Mouse (Mus musculus) hindbrain, embryonic 11.5 days (tissue): ENCODE measurements around the gene Hsdl1. TPM values are rescaled to one million over a fixed set of nuclear protein-coding genes. Genes with fewer than 3 reads are reported as not detected.

Source experiments
- ATAC-seq: fragments of 200-750 bp; cut with Nextera tagmentation; 2 replicates; pipeline ENCODE4 v1.8.0; 2017; ENCODE audit warnings: mild to moderate bottlenecking, moderate TSS enrichment, moderate library complexity; ENCODE audit not compliant: low FRiP score
- DNase-seq: peaks from one replicate; pipeline ENCODE4 v3.0.0-alpha.2; 2015; ENCODE audit warnings: low spot score
- H3K27ac ChIP-seq: fragments of 300-500 bp; sonication (generic); 2 replicates; pipeline ENCODE4 v1.5.1; 2014; ENCODE audit warnings: mild to moderate bottlenecking, low read depth, low read length
- H3K27me3 ChIP-seq: fragments of 300-500 bp; sonication (generic); 2 replicates; pipeline ENCODE4 v1.6.1; 2014; ENCODE audit warnings: mild to moderate bottlenecking, low read length, moderate library complexity, mixed read lengths; ENCODE audit not compliant: control insufficient read depth, insufficient read depth
- H3K36me3 ChIP-seq: fragments of 300-500 bp; sonication (generic); 2 replicates; pipeline ENCODE4 v1.6.1; 2014; ENCODE audit warnings: mild to moderate bottlenecking, low read length, moderate library complexity, mixed read lengths; ENCODE audit not compliant: control insufficient read depth, insufficient read depth
- H3K4me1 ChIP-seq: fragments of 300-500 bp; sonication (generic); replicated peaks from 2 replicates; pipeline ENCODE4 v1.6.1; 2014; ENCODE audit warnings: low read length, mixed read lengths; ENCODE audit not compliant: control insufficient read depth, insufficient read depth
- H3K4me2 ChIP-seq: fragments of 300-500 bp; sonication (generic); replicated peaks from 2 replicates; pipeline ENCODE4 v1.6.1; 2014; ENCODE audit warnings: mild to moderate bottlenecking, low read depth, low read length
- H3K4me3 ChIP-seq: fragments of 300-500 bp; sonication (generic); 2 replicates; pipeline ENCODE4 v1.5.1; 2014; ENCODE audit warnings: low read depth, low read length
- H3K9ac ChIP-seq: fragments of 300-500 bp; sonication (generic); 2 replicates; pipeline ENCODE4 v1.6.1; 2014; ENCODE audit warnings: low read depth, low read length
- H3K9me3 ChIP-seq: fragments of 300-500 bp; sonication (generic); 2 replicates; pipeline ENCODE4 v1.6.1; 2016; ENCODE audit warnings: low read length; ENCODE audit not compliant: control insufficient read depth
- WGBS: fragments of 180-500 bp; shearing (Covaris S2); extraction: QIAGEN DNeasy Blood & Tissue Kit; methylation state at CpG from one replicate; pipeline ENCODE4 v1.1.7; 2014; 5-methylcytosine and 5-hydroxymethylcytosine counted together
- polyA plus RNA-seq: library from polyadenylated mRNA; unstranded; fragments of >200 nt; fragmentation: Nextera tagmentation; extraction: Ambion mirVana; gene quantifications from 2 replicates; pipeline ENCODE4 v1.2.1, GENCODE M21; 2014

Gene Hsdl1
- polyA plus RNA-seq, 1 experiment from 2014 or later, result 76.9 TPM

DNA sequence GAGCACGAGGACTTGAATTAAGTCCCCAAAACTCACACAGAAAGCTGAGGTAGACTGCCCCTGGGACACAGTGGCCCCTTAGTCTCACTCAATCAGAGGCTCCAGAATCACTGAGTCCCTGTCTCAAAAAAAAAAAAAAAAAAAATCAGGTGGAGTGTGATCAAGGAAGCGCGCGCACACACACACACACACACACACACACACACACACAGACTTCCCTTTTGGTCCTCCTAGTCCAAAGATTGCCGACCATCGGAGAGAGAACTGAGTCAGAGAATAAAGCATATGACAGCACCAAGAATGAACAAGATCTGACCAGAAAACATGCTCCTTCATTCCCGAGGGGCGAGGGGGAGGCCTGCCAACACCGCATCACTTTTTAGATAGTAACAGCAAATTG, 17.9 kb downstream of the Hsdl1 start:
- no peak for ATAC-seq
- Histone ChIP-seq H3K9me3 (no peaks in the 10 kb centered on the region), H3K36me3 (no peaks in the 10 kb centered on the region), H3K4me3 (peak overlapping the region; percentile 51; the same call in 1 of the 2 replicates), H3K27ac (no peak overlapping the region), H3K27me3 (no peaks in the 10 kb centered on the region), H3K4me1 (peaks cover 4% of the 10 kb centered on the region), H3K9ac (peak overlapping the region; percentile 68; the same call in 1 of the 2 replicates), H3K4me2 (peak overlapping the region; percentile 58; the same call in 1 of the 2 replicates)
- DNase-seq, result no peak
- WGBS, result 88% methylated on average over 9 of the region's 9 CpGs

- Histone ChIP-seq H3K27ac (no peak overlapping the region), H3K36me3 (no peaks in the 10 kb centered on the region), H3K27me3 (no peaks in the 10 kb centered on the region), H3K9ac (no peak overlapping the region), H3K9me3 (no peaks in the 10 kb centered on the region), H3K4me1 (peaks cover 4% of the 10 kb centered on the region), H3K4me3 (no peak overlapping the region), H3K4me2 (no peak overlapping the region)
- ATAC-seq (no peak), DNase-seq (no peak)
- WGBS, result 92% methylated on average over 6 of the region's 6 CpGs
These were observed 19.1 kb downstream of the Hsdl1 start for GRCm38 (mm10) chr8:119555861-119556260.

DNA sequence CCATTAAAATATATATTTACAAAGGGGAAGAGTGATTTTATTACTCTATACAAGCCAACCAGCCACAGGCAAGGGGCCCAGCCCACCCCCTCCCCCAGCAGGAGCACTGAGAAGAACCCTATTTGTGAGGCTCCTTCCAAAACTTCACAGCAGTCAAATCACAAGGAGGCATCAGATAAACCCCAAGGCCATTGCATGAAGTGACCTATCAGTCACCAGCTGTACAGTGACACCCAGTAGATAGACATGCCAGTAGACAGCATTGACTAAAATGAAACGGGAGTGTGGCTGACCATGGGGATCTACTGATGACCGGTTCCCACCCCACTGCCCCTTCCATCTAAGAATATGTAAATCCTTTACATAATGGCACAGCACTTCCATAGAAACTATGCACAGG, 22.0 kb downstream of the Hsdl1 start:
- H3K4me1 ChIP-seq, result peaks cover 4% of the 10 kb centered on the region
- no peak overlapping the region for H3K27ac ChIP-seq
- no peaks in the 10 kb centered on the region for H3K27me3 ChIP-seq
- H3K9ac ChIP-seq, result no peak overlapping the region
- DNase-seq, result no peak
- H3K36me3 ChIP-seq, result no peaks in the 10 kb centered on the region
- 65% methylated on average over 2 of the region's 2 CpGs for WGBS
- no peaks in the 10 kb centered on the region for H3K9me3 ChIP-seq
- H3K4me2 ChIP-seq, result no peak overlapping the region
- ATAC-seq, result no peak
- no peak overlapping the region for H3K4me3 ChIP-seq

- H3K4me3 ChIP-seq, result no peak overlapping the region
- no peaks in the 10 kb centered on the region for H3K9me3 ChIP-seq
- ATAC-seq, result no peak
- no peak overlapping the region for H3K27ac ChIP-seq
- H3K36me3 ChIP-seq, result no peaks in the 10 kb centered on the region
- no peaks in the 10 kb centered on the region for H3K4me1 ChIP-seq
- H3K27me3 ChIP-seq, result no peaks in the 10 kb centered on the region
- no peak overlapping the region for H3K9ac ChIP-seq
- DNase-seq, result no peak
- H3K4me2 ChIP-seq, result no peak overlapping the region
- WGBS, result 87% methylated on average over 7 of the region's 7 CpGs
These were observed 26.3 kb downstream of the Hsdl1 start for GRCm38 (mm10) chr8:119548560-119549113.

DNA sequence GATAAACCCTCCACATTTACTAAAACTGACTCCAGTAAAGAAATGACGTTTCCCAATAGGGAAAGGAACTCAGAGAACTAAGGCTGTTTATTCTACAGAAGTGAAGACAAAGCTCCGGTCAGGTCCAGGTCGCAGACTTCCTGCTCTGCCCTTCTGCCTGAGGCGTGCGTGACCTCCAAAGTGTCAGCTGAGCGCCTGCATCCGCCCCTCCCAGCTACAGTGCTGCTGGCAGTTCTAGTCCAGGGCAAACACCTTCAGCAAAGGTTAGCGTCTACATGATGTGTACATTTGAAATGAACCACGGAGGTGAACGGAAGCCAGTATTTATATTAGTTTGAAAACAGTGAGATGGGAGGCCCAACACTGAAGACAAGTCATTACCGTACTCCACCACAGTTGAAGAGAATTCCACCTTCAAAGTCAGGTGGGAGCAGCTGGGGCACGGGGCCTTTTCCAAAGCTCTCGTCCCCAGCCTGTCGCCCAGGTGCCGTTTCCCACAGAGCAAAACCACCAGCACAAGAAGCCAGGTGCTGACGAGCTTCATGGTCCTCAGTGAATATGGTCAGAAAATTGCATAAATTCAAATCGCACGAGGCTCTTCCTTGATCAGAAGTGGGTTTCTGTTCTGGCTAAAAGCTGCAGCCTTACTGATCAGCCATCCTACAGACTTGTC, 27.8 kb downstream of the Hsdl1 start:
- Histone ChIP-seq H3K36me3 (no peaks in the 10 kb centered on the region), H3K27me3 (no peaks in the 10 kb centered on the region), H3K9me3 (no peaks in the 10 kb centered on the region), H3K4me3 (no peak overlapping the region), H3K4me2 (no peak overlapping the region), H3K27ac (no peak overlapping the region), H3K4me1 (no peaks in the 10 kb centered on the region), H3K9ac (no peak overlapping the region)
- DNase-seq (no peak), ATAC-seq (no peak)
- 87% methylated on average over 18 of the region's 18 CpGs for WGBS

DNA sequence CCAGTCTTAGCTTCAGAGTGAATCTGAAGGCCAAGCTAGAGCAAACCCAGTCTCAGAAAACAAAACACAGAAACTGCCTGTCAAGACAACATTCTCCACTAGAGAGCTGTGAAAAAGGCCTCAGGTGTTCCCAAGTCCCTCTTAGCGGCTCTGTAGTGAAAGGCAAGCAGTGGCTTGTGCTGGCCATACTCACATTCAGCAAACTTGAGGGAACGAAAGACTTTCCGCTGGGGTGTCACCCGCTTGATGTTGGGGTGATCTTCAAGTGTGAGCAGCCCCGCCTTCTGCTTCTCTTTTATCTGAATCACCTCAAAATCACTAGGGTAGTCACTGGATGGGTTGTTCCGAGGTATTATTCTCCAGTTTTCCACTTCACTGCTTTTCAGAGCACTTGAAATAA, 29.2 kb downstream of the Hsdl1 start:
- no peak overlapping the region for H3K4me3 ChIP-seq
- H3K9ac ChIP-seq, result no peak overlapping the region
- peaks cover 9% of the 10 kb centered on the region; the same call in 1 of the 2 replicates for H3K36me3 ChIP-seq
- H3K27ac ChIP-seq, result no peak overlapping the region
- H3K9me3 ChIP-seq, result no peaks in the 10 kb centered on the region
- no peaks in the 10 kb centered on the region for H3K27me3 ChIP-seq
- no peak overlapping the region for H3K4me2 ChIP-seq
- DNase-seq (no peak), ATAC-seq (no peak)
- 95% methylated on average over 6 of the region's 6 CpGs for WGBS
- no peaks in the 10 kb centered on the region for H3K4me1 ChIP-seq

GRCm38 (mm10) chr8:119545180-119545579, 29.8 kb downstream of the Hsdl1 start:
- WGBS, result 83% methylated on average over 6 of the region's 6 CpGs
- H3K36me3 ChIP-seq, result peaks cover 9% of the 10 kb centered on the region; the same call in 1 of the 2 replicates
- H3K4me1 ChIP-seq, result no peaks in the 10 kb centered on the region

GRCm38 (mm10) chr8:119544606-119545005, 30.4 kb downstream of the Hsdl1 start:
- Histone ChIP-seq H3K27me3 (no peaks in the 10 kb centered on the region), H3K4me1 (no peaks in the 10 kb centered on the region), H3K4me3 (no peak overlapping the region), H3K36me3 (peaks cover 9% of the 10 kb centered on the region; the same call in 1 of the 2 replicates), H3K4me2 (no peak overlapping the region), H3K9ac (no peak overlapping the region), H3K9me3 (no peaks in the 10 kb centered on the region), H3K27ac (no peak overlapping the region)
- WGBS, result 88% methylated on average over 3 of the region's 3 CpGs
- no peak for DNase-seq
- no peak for ATAC-seq

More at GRCm38 (mm10) chr8:119545180-119545579, 29.8 kb downstream of the Hsdl1 start:
- Histone ChIP-seq H3K4me2 (no peak overlapping the region), H3K9ac (no peak overlapping the region), H3K27ac (no peak overlapping the region), H3K9me3 (no peaks in the 10 kb centered on the region), H3K27me3 (no peaks in the 10 kb centered on the region), H3K4me3 (no peak overlapping the region)
- ATAC-seq, result no peak
- no peak for DNase-seq

GRCm38 (mm10) chr8:119531973-119532372, 43.0 kb downstream of the Hsdl1 start:
- Histone ChIP-seq H3K4me1 (no peaks in the 10 kb centered on the region), H3K9me3 (no peaks in the 10 kb centered on the region), H3K27ac (no peak overlapping the region), H3K4me3 (no peak overlapping the region), H3K27me3 (no peaks in the 10 kb centered on the region), H3K4me2 (no peak overlapping the region), H3K9ac (no peak overlapping the region), H3K36me3 (0 out of 2 replicates have a peak, but pooled peaks cover 4% of the 10 kb centered on the region)
- ATAC-seq, result no peak
- WGBS, result 89% methylated on average over 9 of the region's 9 CpGs
- DNase-seq, result no peak
